Mouse (Mus musculus) heart, embryonic 15.5 days (tissue): ENCODE results near the gene Bbc3. TPM values are rescaled to one million over a fixed set of nuclear protein-coding genes. Genes with fewer than 3 reads are reported as not detected.
"Not testable (repeated sequence)": the region's sequence is repeated elsewhere in the genome, so short reads cannot be mapped to it uniquely, and the experiment has no call there.

Experiments used
- ATAC-seq: fragments of 200-750 bp; cut with Nextera tagmentation; replicated peaks from 2 replicates; pipeline ENCODE4 v1.8.0; 2017; ENCODE audit warnings: low read depth, moderate TSS enrichment; ENCODE audit not compliant: insufficient number of reproducible peaks, insufficient read depth, low FRiP score
- H3K27ac ChIP-seq: fragments of 300-500 bp; sonication (generic); 2 replicates; pipeline ENCODE4 v1.5.1; 2015; ENCODE audit warnings: mild to moderate bottlenecking, inconsistent platforms
- H3K27me3 ChIP-seq: fragments of 300-500 bp; sonication (generic); 2 replicates; pipeline ENCODE4 v1.6.1; 2015; ENCODE audit warnings: inconsistent platforms
- H3K36me3 ChIP-seq: fragments of 300-500 bp; sonication (generic); 2 replicates; pipeline ENCODE4 v1.6.1; 2015; ENCODE audit warnings: mild to moderate bottlenecking, inconsistent platforms
- H3K4me1 ChIP-seq: fragments of 300-500 bp; sonication (generic); replicated peaks from 2 replicates; pipeline ENCODE4 v1.6.1; 2015; ENCODE audit warnings: inconsistent platforms
- H3K4me2 ChIP-seq: fragments of 300-500 bp; sonication (generic); 2 replicates; pipeline ENCODE4 v1.6.1; 2015; ENCODE audit warnings: inconsistent platforms, mild to moderate bottlenecking, moderate library complexity
- H3K4me3 ChIP-seq: fragments of 300-500 bp; sonication (generic); 2 replicates; pipeline ENCODE4 v1.5.1; 2015; ENCODE audit warnings: mild to moderate bottlenecking, inconsistent platforms
- H3K9ac ChIP-seq: fragments of 300-500 bp; sonication (generic); 2 replicates; pipeline ENCODE4 v1.6.1; 2015; ENCODE audit warnings: mild to moderate bottlenecking, inconsistent platforms
- H3K9me3 ChIP-seq: fragments of 300-500 bp; sonication (generic); replicated peaks from 2 replicates; pipeline ENCODE4 v1.6.1; 2016; ENCODE audit warnings: inconsistent platforms
- WGBS: fragments of 180-500 bp; shearing (Covaris S2); methylation state at CpG from one replicate; pipeline ENCODE4 v1.1.7; 2015; ENCODE audit warnings: mixed read lengths; 5-methylcytosine and 5-hydroxymethylcytosine counted together
- polyA plus RNA-seq: library from polyadenylated mRNA; unstranded; fragments of >200 nt; fragmentation: Nextera tagmentation; extraction: Ambion mirVana; gene quantifications from 2 replicates; pipeline ENCODE4 v1.2.1, GENCODE M21; 2015

Bbc3 gene
- polyA plus RNA-seq, 1 experiment from 2014 or later: 6.9 TPM

DNA sequence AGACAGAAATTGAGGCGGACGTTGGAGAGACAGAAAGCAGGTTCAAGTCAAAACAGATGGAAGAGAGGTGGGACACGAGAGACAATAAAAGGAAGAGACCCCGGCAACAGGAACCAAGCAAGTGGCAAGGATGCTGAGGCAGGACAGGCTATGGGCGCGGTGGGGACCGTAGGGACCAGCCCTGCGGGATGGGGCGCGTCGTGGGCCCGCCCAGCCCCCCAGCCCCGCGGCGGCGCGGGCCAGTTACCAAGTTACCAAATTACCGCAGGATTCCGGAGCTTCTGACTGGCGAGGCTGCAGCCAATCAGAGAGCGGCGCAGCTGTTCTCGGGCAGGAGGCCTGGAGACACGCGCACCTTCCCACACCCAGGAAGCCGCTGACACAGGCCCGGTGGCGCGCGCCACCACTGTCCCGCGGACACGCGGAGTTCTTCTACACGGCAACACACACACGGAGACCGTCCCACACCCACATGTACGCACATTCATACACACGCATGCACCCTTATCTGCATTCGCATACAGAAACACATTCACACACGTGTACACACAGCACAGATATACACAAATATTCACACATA is 12.8 kb upstream of the Bbc3 start:
- WGBS: under 1% methylated on average over 41 of the region's 41 CpGs
- H3K36me3 ChIP-seq: no peaks in the 10 kb centered on the region
- peak overlapping the region; percentile 80 for H3K27ac ChIP-seq
- H3K4me1 ChIP-seq: peaks cover 36% of the 10 kb centered on the region
- peak overlapping the region; percentile 61 for H3K4me3 ChIP-seq
- peak overlapping the region; percentile 19 for H3K9ac ChIP-seq
- ATAC-seq: peak; percentile 63
- peak overlapping the region; percentile 73 for H3K4me2 ChIP-seq
- no peaks in the 10 kb centered on the region for H3K9me3 ChIP-seq
- H3K27me3 ChIP-seq: no peaks in the 10 kb centered on the region

- Histone ChIP-seq H3K9me3 (no peaks in the 10 kb centered on the region), H3K4me2 (peak overlapping the region; percentile 73), H3K4me3 (no peak overlapping the region), H3K27me3 (no peaks in the 10 kb centered on the region), H3K4me1 (peaks cover 36% of the 10 kb centered on the region), H3K27ac (peak overlapping the region; percentile 80), H3K9ac (no peak overlapping the region), H3K36me3 (no peaks in the 10 kb centered on the region)
- WGBS: 34% methylated on average over 2 of the region's 2 CpGs
- ATAC-seq: no peak
Measured at GRCm38 (mm10) chr7:16296146-16296545, 12.0 kb upstream of the Bbc3 start.

GRCm38 (mm10) chr7:16296766-16297390 is 11.3 kb upstream of the Bbc3 start:
- Histone ChIP-seq H3K4me1 (peaks cover 36% of the 10 kb centered on the region), H3K27me3 (no peaks in the 10 kb centered on the region), H3K4me2 (peak overlapping the region; percentile 68), H3K36me3 (no peaks in the 10 kb centered on the region), H3K9me3 (no peaks in the 10 kb centered on the region), H3K9ac (peak overlapping the region; percentile 16; the same call in 1 of the 2 replicates), H3K27ac (peak overlapping the region; percentile 80), H3K4me3 (peak overlapping the region; percentile 40)
- peak; percentile 29; the same call in 1 of the 2 replicates for ATAC-seq
- WGBS: under 1% methylated on average over 22 of the region's 22 CpGs

- ATAC-seq: no peak
- H3K4me3 ChIP-seq: no peak overlapping the region
- H3K4me1 ChIP-seq: peaks cover 36% of the 10 kb centered on the region
- H3K9me3 ChIP-seq: no peaks in the 10 kb centered on the region
- H3K27ac ChIP-seq: peak overlapping the region; percentile 80
- H3K4me2 ChIP-seq: no peak overlapping the region
- WGBS: 50% methylated on average over 2 of the region's 2 CpGs
- no peak overlapping the region for H3K9ac ChIP-seq
- H3K27me3 ChIP-seq: no peaks in the 10 kb centered on the region
- H3K36me3 ChIP-seq: no peaks in the 10 kb centered on the region
Measured at GRCm38 (mm10) chr7:16297616-16298015, 10.6 kb upstream of the Bbc3 start.

DNA sequence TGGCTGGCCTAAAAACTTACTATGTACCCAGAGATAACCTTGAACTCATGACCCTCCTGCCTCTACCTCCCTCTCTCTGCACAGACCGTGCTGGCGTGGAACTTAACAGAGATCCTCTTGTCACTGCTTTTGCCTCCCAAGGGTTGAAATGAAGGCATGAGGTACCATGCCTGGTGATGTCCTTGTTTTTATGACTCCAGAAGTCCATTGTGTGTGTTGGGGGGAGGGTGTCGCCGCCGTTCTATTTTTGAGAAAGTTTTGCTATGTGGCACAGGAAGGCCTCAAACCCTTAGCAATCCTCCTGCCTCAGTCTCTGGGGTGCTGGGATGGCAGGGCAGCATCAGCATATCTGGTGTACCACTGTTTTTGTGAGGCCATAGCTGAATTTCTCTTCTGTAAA is 9.3 kb upstream of the Bbc3 start:
- peak overlapping the region; percentile 83 for H3K4me2 ChIP-seq
- 70% methylated on average over 5 of the region's 5 CpGs for WGBS
- H3K27me3 ChIP-seq: no peaks in the 10 kb centered on the region
- no peak for ATAC-seq
- no peaks in the 10 kb centered on the region for H3K36me3 ChIP-seq
- peaks cover 36% of the 10 kb centered on the region for H3K4me1 ChIP-seq
- no peak overlapping the region for H3K27ac ChIP-seq
- H3K4me3 ChIP-seq: no peak overlapping the region; the same call in 1 of the 2 replicates
- no peaks in the 10 kb centered on the region for H3K9me3 ChIP-seq
- no peak overlapping the region for H3K9ac ChIP-seq

DNA sequence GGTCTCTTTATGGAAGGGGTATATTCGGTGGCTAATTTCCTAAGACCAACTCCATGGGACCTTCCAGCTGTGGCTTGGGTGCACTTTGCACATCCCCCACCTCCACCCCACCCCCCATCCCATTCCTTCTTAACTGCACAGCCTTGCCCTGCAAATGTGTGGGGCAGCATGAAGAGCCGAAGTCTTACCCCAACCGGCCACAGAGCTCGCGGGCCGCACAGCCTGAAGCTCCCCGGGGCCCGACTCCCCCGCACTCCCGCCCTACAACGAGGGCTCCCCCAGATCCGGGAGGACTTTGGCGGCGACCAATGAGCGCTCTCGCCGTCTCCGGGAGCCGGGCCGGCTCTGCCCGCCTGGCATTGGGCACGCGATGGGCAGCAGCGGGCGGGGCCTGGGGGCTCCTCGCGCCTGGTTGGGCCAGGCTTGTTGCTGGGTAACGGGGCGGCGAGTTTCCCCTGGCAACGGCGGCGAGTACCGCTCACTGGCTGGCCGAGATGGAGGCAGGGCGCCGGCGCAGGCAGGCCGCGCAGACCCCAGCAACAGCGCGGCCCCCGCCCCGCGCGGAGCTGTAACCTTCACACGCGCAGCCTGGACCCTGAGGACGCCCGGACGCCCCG is 8.7 kb upstream of the Bbc3 start:
- H3K27ac ChIP-seq: no peak overlapping the region

GRCm38 (mm10) chr7:16307141-16307540 is 1.1 kb upstream of the Bbc3 start:
- not testable (repeated sequence) for H3K36me3 ChIP-seq, H3K4me3 ChIP-seq, H3K27me3 ChIP-seq, H3K4me2 ChIP-seq, H3K9ac ChIP-seq, H3K27ac ChIP-seq, ATAC-seq, H3K9me3 ChIP-seq
- peaks cover 39% of the 10 kb centered on the region for H3K4me1 ChIP-seq
- WGBS: 77% methylated on average over 6 of the region's 6 CpGs

More for the DNA sequence above, 8.7 kb upstream of the Bbc3 start:
- Histone ChIP-seq H3K27me3 (no peaks in the 10 kb centered on the region), H3K9me3 (no peaks in the 10 kb centered on the region), H3K4me1 (peaks cover 35% of the 10 kb centered on the region), H3K4me3 (peak overlapping the region; percentile 46), H3K4me2 (peak overlapping the region; percentile 83), H3K9ac (peak overlapping the region; percentile 19; the same call in 1 of the 2 replicates), H3K36me3 (no peaks in the 10 kb centered on the region)
- under 1% methylated on average over 52 of the region's 52 CpGs for WGBS
- peak; percentile 56 for ATAC-seq

- H3K4me3 ChIP-seq: peak overlapping the region; percentile 95
- peak overlapping the region; percentile 99 for H3K27ac ChIP-seq
- peak overlapping the region; percentile 87 for H3K4me2 ChIP-seq
- WGBS: 39% methylated on average over 16 of the region's 16 CpGs
- no peaks in the 10 kb centered on the region for H3K27me3 ChIP-seq
- no peaks in the 10 kb centered on the region for H3K36me3 ChIP-seq
- ATAC-seq: no peak
- no peaks in the 10 kb centered on the region for H3K9me3 ChIP-seq
- H3K4me1 ChIP-seq: peaks cover 55% of the 10 kb centered on the region
- H3K9ac ChIP-seq: peak overlapping the region; percentile 55
Measured at GRCm38 (mm10) chr7:16308555-16309317, 543 bp downstream of the Bbc3 start.

DNA sequence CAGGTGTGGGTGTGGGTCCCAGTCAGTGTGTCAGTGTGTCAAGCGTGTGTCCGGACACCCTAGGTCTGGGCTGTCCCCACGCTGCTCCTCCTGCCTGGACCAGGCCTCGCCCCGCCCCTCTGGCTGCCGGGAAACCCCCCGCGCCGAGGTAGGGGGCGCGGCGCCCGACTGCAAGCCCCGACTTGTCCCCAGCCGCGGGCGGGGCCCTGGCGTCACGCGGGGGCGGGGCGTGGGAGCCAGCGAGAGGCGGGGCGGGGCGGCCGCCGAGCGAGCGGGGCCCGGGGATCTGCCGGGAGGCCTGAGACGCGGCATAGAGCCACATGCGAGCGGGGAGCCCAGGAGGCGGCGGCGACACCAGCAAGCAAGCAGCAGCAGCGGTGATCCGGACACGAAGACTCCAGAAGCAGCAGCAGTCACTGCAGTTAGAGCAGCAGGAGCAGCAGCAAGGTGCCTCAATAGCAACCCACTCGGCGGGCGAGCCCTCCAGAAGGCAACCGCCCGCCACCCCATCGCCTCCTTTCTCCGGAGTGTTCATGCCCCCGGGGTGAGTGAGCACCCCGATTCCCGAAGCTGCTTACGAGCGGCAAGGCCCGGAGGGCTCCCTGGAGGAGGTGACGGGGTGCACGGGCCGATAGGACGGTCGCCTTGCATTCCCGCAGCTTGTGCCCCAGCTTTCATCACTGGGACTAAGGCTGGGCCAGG is 1.3 kb downstream of the Bbc3 start:
- H3K27me3 ChIP-seq: no peaks in the 10 kb centered on the region
- peak overlapping the region; percentile 95 for H3K4me3 ChIP-seq
- 1% methylated on average over 59 of the region's 61 CpGs for WGBS
- H3K9me3 ChIP-seq: no peaks in the 10 kb centered on the region
- ATAC-seq: peak; percentile 28
- peaks cover 60% of the 10 kb centered on the region for H3K4me1 ChIP-seq
- H3K4me2 ChIP-seq: peak overlapping the region; percentile 87
- H3K9ac ChIP-seq: peak overlapping the region; percentile 55
- H3K27ac ChIP-seq: peak overlapping the region; percentile 99
- no peaks in the 10 kb centered on the region for H3K36me3 ChIP-seq

DNA sequence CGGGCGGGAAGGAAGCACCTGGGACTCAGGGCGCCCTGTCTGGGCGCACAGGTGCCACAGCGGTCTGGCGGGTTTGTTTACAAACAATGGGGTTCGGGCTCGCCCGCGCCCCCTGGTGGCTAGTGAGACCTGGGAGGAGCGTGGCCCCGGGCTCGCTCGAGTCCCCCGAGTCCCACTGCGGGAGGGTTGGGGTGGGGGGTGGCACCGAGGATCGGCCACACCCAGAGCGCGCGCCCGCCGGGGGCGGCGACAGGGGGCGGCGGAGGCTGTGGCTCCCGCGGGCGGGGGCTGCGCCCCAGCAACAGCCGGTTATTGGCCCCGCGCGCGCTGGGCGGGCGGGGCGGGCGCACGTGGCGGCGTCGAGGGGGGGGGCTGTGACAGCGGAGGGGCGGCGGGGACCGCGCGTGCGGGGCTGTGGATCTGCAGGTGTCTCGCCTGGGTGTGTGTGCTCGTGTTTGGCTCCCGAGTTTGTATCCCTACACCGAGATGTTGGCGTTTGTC is 1.9 kb downstream of the Bbc3 start:
- H3K36me3 ChIP-seq: no peaks in the 10 kb centered on the region
- no peaks in the 10 kb centered on the region for H3K9me3 ChIP-seq
- peak overlapping the region; percentile 55 for H3K9ac ChIP-seq
- peak overlapping the region; percentile 87 for H3K4me2 ChIP-seq
- no peaks in the 10 kb centered on the region for H3K27me3 ChIP-seq
- H3K27ac ChIP-seq: peak overlapping the region; percentile 99
- H3K4me1 ChIP-seq: peaks cover 61% of the 10 kb centered on the region
- ATAC-seq: peak; percentile 20
- under 1% methylated on average over 51 of the region's 56 CpGs for WGBS
- peak overlapping the region; percentile 95 for H3K4me3 ChIP-seq
